Mouse (Mus musculus): ENCODE data around the gene Fam163a. TPM values are rescaled to one million over a fixed set of nuclear protein-coding genes. Genes with fewer than 3 reads are reported as not detected.
"Not testable (repeated sequence)": the region's sequence is repeated elsewhere in the genome, so short reads cannot be mapped to it uniquely, and the experiment has no call there.

Gene Fam163a
- polyA plus RNA-seq, 1 experiment: 0.02 TPM

DNA sequence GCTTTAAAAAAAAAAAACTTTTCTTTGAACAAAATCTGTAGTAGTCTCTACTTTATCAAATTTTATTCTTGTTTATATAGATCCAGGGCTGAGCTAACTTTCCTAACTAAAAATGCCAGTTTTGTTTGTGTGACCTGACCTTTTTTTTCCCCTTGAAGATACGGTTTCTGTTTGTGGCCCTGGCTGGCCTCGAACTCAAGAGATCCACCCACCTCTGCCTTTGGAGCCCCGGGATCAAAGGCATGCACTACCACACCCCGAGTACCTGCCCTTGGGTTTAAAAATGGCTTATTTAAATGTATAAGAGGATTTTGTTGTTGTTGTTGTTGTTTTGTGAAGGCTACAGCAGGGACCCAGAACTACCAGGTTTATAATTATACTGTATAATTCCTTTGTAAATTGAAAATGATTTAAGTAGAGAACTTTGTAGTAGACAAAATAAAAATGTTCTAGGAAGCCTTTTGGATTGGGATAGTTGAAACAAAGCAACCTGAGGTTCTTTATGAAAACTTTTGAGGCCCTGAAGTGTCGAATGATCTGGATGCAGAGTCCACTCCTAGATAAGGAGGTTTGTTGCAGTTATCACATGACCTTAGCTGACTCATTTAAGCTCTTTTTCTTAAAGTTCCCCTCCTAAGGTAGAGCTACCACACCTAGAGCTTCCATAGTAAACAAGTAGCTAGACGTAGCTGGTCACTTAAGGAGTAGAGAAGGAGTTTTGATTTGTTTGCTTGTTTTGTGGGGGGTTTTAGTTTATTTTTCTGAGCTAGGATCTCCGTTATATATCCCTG lies 163.2 kb downstream of the Fam163a start:
- H3K27me3 ChIP-seq (ENCODE audit: control insufficient read depth, insufficient read depth, low read length): no peaks in the 10 kb centered on the region
- no peaks in the 10 kb centered on the region for H3K36me3 ChIP-seq (ENCODE audit: control insufficient read depth, insufficient read depth, low read length)
- H3K27ac ChIP-seq (ENCODE audit: control insufficient read depth, insufficient read depth, low read depth, low read length): no peak overlapping the region
- TF ChIP-seq POLR2A (IDR thresholded peaks at IDR 0.05; ENCODE audit: control insufficient read depth, low read depth, low read length) (no peak), CTCF (IDR thresholded peaks at IDR 0.05; ENCODE audit: control insufficient read depth, insufficient read depth, insufficient replicate concordance, low read depth, low read length) (no peak)
- peaks cover 2% of the 10 kb centered on the region; the same call in 1 of the 2 replicates for H3K4me1 ChIP-seq (ENCODE audit: control insufficient read depth, insufficient read depth, low read length)
- peak overlapping the region; percentile 84 for H3K4me3 ChIP-seq (ENCODE audit: control insufficient read depth, low read depth, low read length)

DNA sequence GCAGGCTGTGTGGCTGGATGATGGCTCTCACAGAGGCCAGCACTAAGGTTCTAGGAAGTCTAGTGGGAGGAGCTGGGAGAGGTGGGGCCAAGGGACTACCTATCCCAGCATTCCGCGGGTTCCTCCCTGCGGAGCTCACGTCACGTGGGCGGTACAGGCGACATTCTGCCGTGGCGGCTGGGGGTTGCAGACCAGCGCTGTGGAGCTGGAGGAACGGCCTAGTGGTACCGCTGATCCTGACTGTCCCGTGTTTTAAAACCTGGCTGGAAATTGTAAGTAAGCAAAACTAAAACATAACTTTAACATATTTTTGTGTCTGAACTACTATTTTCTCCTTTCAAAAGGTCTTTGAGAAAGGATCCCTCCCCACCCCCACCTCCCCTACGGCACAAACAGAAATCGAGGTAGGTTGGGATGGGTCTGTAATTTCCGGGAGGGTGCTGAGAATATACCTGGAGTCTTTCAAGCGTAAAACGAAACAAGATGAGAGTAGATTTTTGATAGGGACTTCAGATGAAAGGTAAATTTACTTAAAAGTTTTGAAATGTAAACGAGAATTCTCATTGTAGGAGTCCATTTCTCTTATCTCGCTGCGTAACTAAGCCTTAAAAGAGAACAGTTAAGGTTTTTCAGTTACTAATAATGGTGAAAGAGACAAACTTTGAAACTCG lies 164.0 kb downstream of the Fam163a start:
- Histone ChIP-seq H3K27ac (ENCODE audit: control insufficient read depth, insufficient read depth, low read depth, low read length) (peak overlapping the region; percentile 19), H3K4me3 (ENCODE audit: control insufficient read depth, low read depth, low read length) (peak overlapping the region; percentile 64)

DNA sequence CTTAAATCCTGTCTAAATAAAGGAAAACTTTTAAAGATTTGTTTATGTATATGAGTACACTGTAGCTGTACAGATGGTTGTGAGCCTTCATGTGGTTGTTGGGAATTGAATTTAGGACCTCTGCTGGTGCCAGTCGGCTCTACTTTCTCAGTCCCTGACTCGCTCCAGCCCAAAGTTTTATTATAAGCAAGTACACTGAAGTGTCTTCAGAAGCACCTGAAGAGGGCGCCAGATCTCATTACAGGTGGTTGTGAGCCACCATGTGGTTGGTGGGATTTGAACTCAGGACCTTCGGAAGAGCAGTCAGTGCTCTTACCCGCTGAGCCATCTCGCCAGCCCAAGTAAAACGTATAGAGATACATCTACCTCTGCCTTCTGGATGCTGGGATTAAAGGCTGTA lies 164.8 kb downstream of the Fam163a start:
- H3K27me3 ChIP-seq (ENCODE audit: control insufficient read depth, insufficient read depth, low read length); H3K27ac ChIP-seq (ENCODE audit: control insufficient read depth, insufficient read depth, low read depth, low read length); H3K36me3 ChIP-seq (ENCODE audit: control insufficient read depth, insufficient read depth, low read length); H3K4me1 ChIP-seq (ENCODE audit: control insufficient read depth, insufficient read depth, low read length): not testable (repeated sequence)
- H3K4me3 ChIP-seq (ENCODE audit: control insufficient read depth, low read depth, low read length): peak overlapping the region; percentile 64

More for the DNA sequence above, 164.0 kb downstream of the Fam163a start:
- no peaks in the 10 kb centered on the region for H3K27me3 ChIP-seq (ENCODE audit: control insufficient read depth, insufficient read depth, low read length)
- TF ChIP-seq CTCF (IDR thresholded peaks at IDR 0.05; ENCODE audit: control insufficient read depth, insufficient read depth, insufficient replicate concordance, low read depth, low read length) (no peak), POLR2A (IDR thresholded peaks at IDR 0.05; ENCODE audit: control insufficient read depth, low read depth, low read length) (peak; percentile 99)
- H3K36me3 ChIP-seq (ENCODE audit: control insufficient read depth, insufficient read depth, low read length): no peaks in the 10 kb centered on the region
- H3K4me1 ChIP-seq (ENCODE audit: control insufficient read depth, insufficient read depth, low read length): peaks cover 2% of the 10 kb centered on the region; the same call in 1 of the 2 replicates

DNA sequence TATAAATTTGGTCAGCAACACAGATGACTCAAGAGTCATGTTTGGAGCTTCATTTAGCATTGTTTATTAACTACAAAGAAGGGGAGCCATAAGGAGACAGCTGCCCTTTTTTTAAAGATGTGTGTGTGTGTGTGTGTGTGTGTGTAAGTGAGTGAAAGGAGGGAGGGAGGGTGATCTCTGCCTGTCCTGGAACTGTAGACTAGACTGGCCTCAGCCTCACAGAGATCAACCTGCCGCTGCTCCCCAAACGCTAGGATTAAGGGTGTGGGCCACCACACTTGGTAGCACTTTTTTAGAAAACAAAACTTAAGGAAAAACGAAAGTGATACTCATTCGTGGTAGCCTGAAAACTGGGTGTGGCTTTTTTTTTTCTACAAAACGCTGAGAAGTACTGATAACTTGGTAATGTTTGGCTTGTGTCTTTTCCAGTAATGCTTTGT lies 167.7 kb downstream of the Fam163a start:
- Histone ChIP-seq H3K4me3 (ENCODE audit: control insufficient read depth, low read depth, low read length) (peak overlapping the region; percentile 90), H3K36me3 (ENCODE audit: control insufficient read depth, insufficient read depth, low read length) (no peaks in the 10 kb centered on the region; the same call in none of the 2 replicates), H3K27ac (ENCODE audit: control insufficient read depth, insufficient read depth, low read depth, low read length) (peak overlapping the region; percentile 87), H3K4me1 (ENCODE audit: control insufficient read depth, insufficient read depth, low read length) (peaks cover 2% of the 10 kb centered on the region; the same call in 1 of the 2 replicates), H3K27me3 (ENCODE audit: control insufficient read depth, insufficient read depth, low read length) (no peaks in the 10 kb centered on the region)
- TF ChIP-seq CTCF (IDR thresholded peaks at IDR 0.05; ENCODE audit: control insufficient read depth, insufficient read depth, insufficient replicate concordance, low read depth, low read length): no peak
- TF ChIP-seq POLR2A (IDR thresholded peaks at IDR 0.05; ENCODE audit: control insufficient read depth, low read depth, low read length): no peak; the same call in 1 of the 2 replicates

DNA sequence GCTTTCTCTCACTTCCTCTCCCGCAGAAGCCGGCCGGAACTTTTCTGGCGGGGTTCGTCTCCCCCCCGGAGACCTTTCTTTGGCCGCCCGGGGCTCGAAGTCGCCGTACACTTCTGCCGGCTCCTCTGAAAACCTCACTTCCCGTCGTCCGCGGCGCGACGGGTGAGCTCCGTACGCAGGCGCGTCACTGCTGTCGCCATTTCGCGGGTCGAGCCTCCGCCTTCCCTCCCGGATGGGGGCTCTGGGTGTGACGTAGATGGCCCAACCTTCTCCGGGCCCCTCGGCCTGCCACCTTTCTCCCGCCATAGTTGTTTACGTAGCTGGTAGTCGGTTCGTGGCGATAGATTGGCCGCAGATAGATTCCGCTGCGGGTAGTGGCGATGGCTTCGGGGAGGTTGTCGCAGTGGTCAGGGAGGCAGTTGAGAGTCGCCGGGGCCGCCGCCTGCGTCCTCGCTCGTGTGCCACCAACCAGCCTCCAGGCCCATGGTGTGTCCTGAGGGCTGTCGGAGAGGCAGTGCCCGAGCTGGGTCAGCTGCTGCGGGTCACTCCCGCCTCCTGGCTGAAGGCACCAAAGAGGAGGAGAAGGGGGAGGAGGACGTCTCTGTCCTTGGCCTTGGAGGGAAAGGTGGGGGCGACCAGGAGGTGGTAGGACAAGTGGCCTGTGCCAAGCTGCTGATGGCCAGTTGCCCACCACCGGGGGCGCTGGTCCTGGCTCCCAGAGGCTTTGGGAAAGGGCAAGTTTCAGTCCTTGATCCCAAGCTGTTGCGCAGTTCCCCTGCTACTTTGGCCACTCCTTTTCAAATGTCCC lies 168.7 kb downstream of the Fam163a start, which contains the start of gene Tor1aip1:
Gene Tor1aip1 (minus strand): TSS at position 551 of the 808 bp plus-strand sequence.
- peak; percentile 74 for TF ChIP-seq POLR2A (IDR thresholded peaks at IDR 0.05; ENCODE audit: control insufficient read depth, low read depth, low read length)
- peak; percentile 69 for TF ChIP-seq CTCF (IDR thresholded peaks at IDR 0.05; ENCODE audit: control insufficient read depth, insufficient read depth, insufficient replicate concordance, low read depth, low read length)
- peak within 1 kb of the TSS; percentile 90 for H3K4me3 ChIP-seq (ENCODE audit: control insufficient read depth, low read depth, low read length)
- no peaks in the 10 kb centered on the region for H3K27me3 ChIP-seq (ENCODE audit: control insufficient read depth, insufficient read depth, low read length)
- no peaks in the 10 kb centered on the region; the same call in none of the 2 replicates for H3K36me3 ChIP-seq (ENCODE audit: control insufficient read depth, insufficient read depth, low read length)
- no peaks in the 10 kb centered on the region for H3K4me1 ChIP-seq (ENCODE audit: control insufficient read depth, insufficient read depth, low read length)
- peak within 1 kb of the TSS; percentile 96 for H3K27ac ChIP-seq (ENCODE audit: control insufficient read depth, insufficient read depth, low read depth, low read length)

DNA sequence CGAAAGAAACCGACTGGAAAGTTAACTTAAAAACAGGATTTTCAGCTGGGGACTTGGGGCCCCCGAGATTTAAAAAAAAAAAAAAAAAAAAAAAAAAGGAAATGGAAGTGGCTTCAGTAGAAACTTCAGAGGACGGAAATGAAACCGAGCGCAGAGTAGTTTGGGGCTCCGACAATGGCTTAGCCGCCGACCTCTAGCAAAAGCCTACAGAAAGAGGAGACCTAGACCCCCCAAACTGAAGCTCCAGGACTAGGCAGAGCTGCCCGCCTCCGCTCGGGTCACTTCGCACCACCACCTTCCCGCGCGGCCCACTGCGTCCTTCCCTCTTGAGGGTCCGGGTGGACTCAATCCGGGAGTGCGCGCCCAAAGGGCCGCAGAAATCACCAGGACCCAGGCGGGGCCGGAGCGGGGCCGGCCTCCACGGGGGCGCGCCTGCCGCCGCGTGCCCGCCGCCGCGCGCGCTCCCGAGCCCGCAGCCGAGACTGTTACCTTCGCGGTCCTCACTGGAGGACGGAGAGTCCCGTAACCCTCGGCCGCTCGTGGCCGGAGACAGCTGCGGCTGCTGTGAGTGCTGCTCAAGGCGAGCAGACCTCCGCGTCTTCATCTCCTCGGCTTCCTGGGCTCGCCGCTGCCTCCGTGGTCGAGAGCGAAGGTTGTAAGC lies 169.4 kb downstream of the Fam163a start, which contains the start of gene Tor1aip2:
Gene Tor1aip2 (plus strand): TSS at position 135 of the 661 bp plus-strand sequence.
- TF ChIP-seq POLR2A (IDR thresholded peaks at IDR 0.05; ENCODE audit: control insufficient read depth, low read depth, low read length): peak; percentile 59; the same call in 1 of the 2 replicates
- TF ChIP-seq CTCF (IDR thresholded peaks at IDR 0.05; ENCODE audit: control insufficient read depth, insufficient read depth, insufficient replicate concordance, low read depth, low read length): no peak
- Histone ChIP-seq H3K4me3 (ENCODE audit: control insufficient read depth, low read depth, low read length) (peak within 1 kb of the TSS; percentile 90), H3K27me3 (ENCODE audit: control insufficient read depth, insufficient read depth, low read length) (no peaks in the 10 kb centered on the region), H3K4me1 (ENCODE audit: control insufficient read depth, insufficient read depth, low read length) (no peaks in the 10 kb centered on the region), H3K27ac (ENCODE audit: control insufficient read depth, insufficient read depth, low read depth, low read length) (peak within 1 kb of the TSS; percentile 96), H3K36me3 (ENCODE audit: control insufficient read depth, insufficient read depth, low read length) (no peaks in the 10 kb centered on the region; the same call in none of the 2 replicates)
